Mouse (Mus musculus) thymus, adult 18-20 months (tissue): ENCODE data around the gene Gm21256.
"Not testable (repeated sequence)": the region's sequence is repeated elsewhere in the genome, so short reads cannot be mapped to it uniquely, and the experiment has no call there.

ENCODE experiments used
- DNase-seq, 2 experiments: peaks; one replicate each; pipeline ENCODE4 v3.0.0; 2022; ENCODE audit warnings: mixed read lengths in 2 of 2

Gm21256 gene

GRCm38 (mm10) chrY:47450660-47451059, at the start of gene Gm21256:
Gm21256 (plus strand) TSS chrY:47450960.
- not testable (repeated sequence) for DNase-seq
